In genomic region chr1:118445441-118445840, GRCm38 (mm10) we compare ENCODE assay signal across 11 mouse cellular contexts. TPM values are rescaled to one million over a fixed set of nuclear protein-coding genes. Genes with fewer than 3 reads are reported as not detected.
A peak's percentile ranks its signal among the peaks of the same experiment; 100 is the strongest.
DNase-seq lines count a peak whose midpoint lies in the region; ATAC-seq and TF ChIP-seq lines count a peak whose summit lies in the region.
"Had no signal": no experiment of that assay in that cellular context is flagged by ENCODE, and none has a peak within 500 bp of the region (broad histone marks: within the 10 kb centered on the region; RNA-seq: fewer than 3 reads in every experiment).

No protein-coding gene starts in this region.

- H3K27ac ChIP-seq in intestine, postnatal 0 days (ENCODE audit: low read depth, low read length), result peak overlapping the region; percentile 64
- no peak overlapping the region for H3K27ac ChIP-seq in intestine, embryonic 16.5 days (ENCODE audit: low read length)
- H3K27ac ChIP-seq: forebrain, embryonic 15.5 days; liver, embryonic 13.5 days had no signal

- H3K4me3 ChIP-seq in intestine, postnatal 0 days (ENCODE audit: low read depth, low read length), result no peak overlapping the region
- no peak overlapping the region for H3K4me3 ChIP-seq in intestine, embryonic 16.5 days (ENCODE audit: low read length)
- H3K4me3 ChIP-seq: forebrain, embryonic 15.5 days; liver, embryonic 13.5 days had no signal

- TF ChIP-seq CTCF in intestine, postnatal 0 days (IDR thresholded peaks at IDR 0.05; ENCODE audit: low read depth), result no peak

- peaks cover 11% of the 10 kb centered on the region; the same call in 1 of the 2 replicates for H3K4me1 ChIP-seq in intestine, postnatal 0 days (replicated peaks; ENCODE audit: control insufficient read depth, insufficient read depth, low read length)
- no peaks in the 10 kb centered on the region; the same call in 1 of the 2 replicates for H3K4me1 ChIP-seq in intestine, embryonic 16.5 days (ENCODE audit: control insufficient read depth, insufficient read depth, low read length)

- H3K4me2 ChIP-seq in intestine, postnatal 0 days (replicated peaks; ENCODE audit: low read depth), result no peak overlapping the region
- H3K4me2 ChIP-seq in intestine, embryonic 16.5 days (ENCODE audit: low read depth, low read length), result no peak overlapping the region
- H3K4me2 ChIP-seq: forebrain, embryonic 15.5 days; liver, embryonic 13.5 days had no signal

- no peaks in the 10 kb centered on the region for H3K36me3 ChIP-seq in intestine, postnatal 0 days (ENCODE audit: control insufficient read depth, insufficient read depth)
- no peaks in the 10 kb centered on the region for H3K36me3 ChIP-seq in intestine, embryonic 16.5 days (ENCODE audit: control insufficient read depth, insufficient read depth, low read length)
- H3K36me3 ChIP-seq: forebrain, embryonic 15.5 days had no signal

- H3K27me3 ChIP-seq in intestine, postnatal 0 days (replicated peaks; ENCODE audit: control insufficient read depth, insufficient read depth, low read length), result no peaks in the 10 kb centered on the region
- H3K27me3 ChIP-seq in intestine, embryonic 16.5 days (replicated peaks; ENCODE audit: control insufficient read depth, insufficient read depth, low read length), result no peaks in the 10 kb centered on the region
- H3K27me3 ChIP-seq: forebrain, embryonic 15.5 days; liver, embryonic 13.5 days had no signal

- no peak overlapping the region for H3K9ac ChIP-seq in intestine, postnatal 0 days (ENCODE audit: low read depth, low read length)
- H3K9ac ChIP-seq in intestine, embryonic 16.5 days (ENCODE audit: low read depth, low read length), result no peak overlapping the region
- H3K9ac ChIP-seq: forebrain, embryonic 15.5 days; liver, embryonic 13.5 days had no signal

- 84% methylated on average over 6 of the region's 6 CpGs for WGBS in intestine, postnatal 0 days
- 79% methylated on average over 6 of the region's 6 CpGs for WGBS in intestine, embryonic 16.5 days

- peak; percentile 57 for DNase-seq in gastrocnemius, adult 18-20 months (ENCODE audit: low spot score)
- DNase-seq in gastrocnemius, postnatal 4 days (ENCODE audit: low spot score in 2 of 2), result no peak
- peak; percentile 54 for DNase-seq in 3T3-L1 (ENCODE audit: low read depth, low spot score)
- peak; percentile 19 to 41 for DNase-seq in gastrocnemius, adult 8-10 months (ENCODE audit: low spot score in 2 of 2)
- DNase-seq in adrenal gland, adult 8-10 months, result no peak
- DNase-seq: liver, embryonic 13.5 days had no signal

- H3K9me3 ChIP-seq in intestine, postnatal 0 days (ENCODE audit: control insufficient read depth), result no peaks in the 10 kb centered on the region
- no peaks in the 10 kb centered on the region for H3K9me3 ChIP-seq in intestine, embryonic 16.5 days (ENCODE audit: control insufficient read depth, low read length)
- H3K9me3 ChIP-seq: forebrain, embryonic 15.5 days; liver, embryonic 13.5 days had no signal

- ATAC-seq in intestine, postnatal 0 days, result no peak
- ATAC-seq in intestine, embryonic 16.5 days, result no peak
- ATAC-seq in granulocyte monocyte progenitor cell, adult 5-6 weeks (replicated peaks; ENCODE audit: poor library complexity, severe bottlenecking), result no peak
- ATAC-seq: forebrain, embryonic 15.5 days; lung, postnatal 0 days had no signal

RNA-seq across cellular contexts. Expression of gene Clasp1, which starts 56.6 kb away (rescaled TPM):
- 10 to 100 TPM; 45.3 to 47.4 TPM for total RNA-seq in gastrocnemius, adult 18-20 months (2021)
- 100 to 1,000 TPM; 116 to 132 TPM for total RNA-seq in gastrocnemius, postnatal 4 days (2021)
- 8.7 and 11.5 TPM in 2 replicates for polyA plus RNA-seq in intestine, postnatal 0 days (2015; fragmentation: Nextera tagmentation; extraction: Ambion mirVana)
- polyA plus RNA-seq in intestine, embryonic 16.5 days (2015; fragmentation: Nextera tagmentation; extraction: Ambion mirVana), result 24.0 and 24.9 TPM in 2 replicates
- total RNA-seq in gastrocnemius, adult 8-10 months (2022), result 10 to 100 TPM; 45.8 to 55.5 (median 51.7) TPM
- total RNA-seq in granulocyte monocyte progenitor cell, adult 5-6 weeks (2014; fragmentation: Nextera tagmentation), result 42.8 and 51.1 TPM in 2 replicates
- 40.1 and 51.1 TPM in 2 replicates for total RNA-seq in granulocyte monocyte progenitor cell, adult 5-6 weeks (2017)
- 10 to 100 TPM; 43.2 to 66.6 (median 54.4) TPM for total RNA-seq in adrenal gland, adult 8-10 months (2022)

Comparison
In these comparisons a context has a peak if more than half of its experiments do, and no peak if none do; other contexts are left out.
1. DNase-seq: peak in gastrocnemius, adult 18-20 months (single experiment), 3T3-L1 (single experiment) and gastrocnemius, adult 8-10 months (2 of 2); none in gastrocnemius, postnatal 4 days (0 of 2) and adrenal gland, adult 8-10 months (single experiment).